Mouse (Mus musculus): ENCODE data around the gene Trim65. TPM values are rescaled to one million over a fixed set of nuclear protein-coding genes. Genes with fewer than 3 reads are reported as not detected.

The Trim65 gene
- polyA plus RNA-seq, 1 experiment: 0.57 TPM

DNA sequence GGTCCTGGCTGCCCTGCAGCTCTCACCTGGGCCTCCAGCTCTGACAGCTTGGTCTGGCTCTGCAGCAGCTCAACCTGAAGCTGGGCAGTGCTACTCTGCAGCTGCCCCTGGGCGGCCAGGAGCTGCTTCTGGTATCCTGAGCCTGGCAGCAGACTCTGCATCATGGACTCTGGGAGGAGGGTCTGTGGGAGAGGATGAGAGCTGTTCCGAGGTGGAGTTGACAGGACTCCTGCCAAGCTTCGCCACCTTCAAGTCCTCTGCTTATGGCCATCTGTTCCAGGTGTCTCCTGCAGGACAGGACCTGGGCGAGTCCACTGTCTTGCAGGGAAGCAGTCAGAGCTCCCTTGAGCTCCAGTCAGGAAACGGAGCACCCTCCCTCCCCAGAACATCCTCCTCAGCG lies 18.4 kb upstream of the Trim65 start:
- Histone ChIP-seq H3K27ac (ENCODE audit: control insufficient read depth, insufficient read depth, low read depth, low read length) (no peak overlapping the region), H3K4me3 (ENCODE audit: control insufficient read depth, low read depth, low read length) (no peak overlapping the region), H3K36me3 (ENCODE audit: control insufficient read depth, insufficient read depth, low read length) (peaks cover 4% of the 10 kb centered on the region; the same call in 1 of the 2 replicates), H3K4me1 (ENCODE audit: control insufficient read depth, insufficient read depth, low read length) (no peaks in the 10 kb centered on the region), H3K27me3 (ENCODE audit: control insufficient read depth, insufficient read depth, low read length) (no peaks in the 10 kb centered on the region)
- TF ChIP-seq POLR2A (IDR thresholded peaks at IDR 0.05; ENCODE audit: control insufficient read depth, low read depth, low read length) (no peak), CTCF (IDR thresholded peaks at IDR 0.05; ENCODE audit: control insufficient read depth, insufficient read depth, insufficient replicate concordance, low read depth, low read length) (no peak)

- no peak for TF ChIP-seq POLR2A (IDR thresholded peaks at IDR 0.05; ENCODE audit: control insufficient read depth, low read depth, low read length)
- no peak for TF ChIP-seq CTCF (IDR thresholded peaks at IDR 0.05; ENCODE audit: control insufficient read depth, insufficient read depth, insufficient replicate concordance, low read depth, low read length)
- no peak overlapping the region for H3K4me3 ChIP-seq (ENCODE audit: control insufficient read depth, low read depth, low read length)
- H3K4me1 ChIP-seq (ENCODE audit: control insufficient read depth, insufficient read depth, low read length): no peaks in the 10 kb centered on the region
- H3K36me3 ChIP-seq (ENCODE audit: control insufficient read depth, insufficient read depth, low read length): peaks cover 5% of the 10 kb centered on the region; the same call in 1 of the 2 replicates
- H3K27ac ChIP-seq (ENCODE audit: control insufficient read depth, insufficient read depth, low read depth, low read length): no peak overlapping the region
- H3K27me3 ChIP-seq (ENCODE audit: control insufficient read depth, insufficient read depth, low read length): no peaks in the 10 kb centered on the region
Measured at GRCm38 (mm10) chr11:116148761-116149221, 17.9 kb upstream of the Trim65 start.

- no peak overlapping the region for H3K4me3 ChIP-seq (ENCODE audit: control insufficient read depth, low read depth, low read length)
- peak overlapping the region; percentile 24 for H3K27ac ChIP-seq (ENCODE audit: control insufficient read depth, insufficient read depth, low read depth, low read length)
- no peaks in the 10 kb centered on the region for H3K27me3 ChIP-seq (ENCODE audit: control insufficient read depth, insufficient read depth, low read length)
- H3K4me1 ChIP-seq (ENCODE audit: control insufficient read depth, insufficient read depth, low read length): no peaks in the 10 kb centered on the region
- no peak for TF ChIP-seq CTCF (IDR thresholded peaks at IDR 0.05; ENCODE audit: control insufficient read depth, insufficient read depth, insufficient replicate concordance, low read depth, low read length)
- TF ChIP-seq POLR2A (IDR thresholded peaks at IDR 0.05; ENCODE audit: control insufficient read depth, low read depth, low read length): no peak
- H3K36me3 ChIP-seq (ENCODE audit: control insufficient read depth, insufficient read depth, low read length): peaks cover 7% of the 10 kb centered on the region
Measured at GRCm38 (mm10) chr11:116146294-116146985, 15.5 kb upstream of the Trim65 start.

DNA sequence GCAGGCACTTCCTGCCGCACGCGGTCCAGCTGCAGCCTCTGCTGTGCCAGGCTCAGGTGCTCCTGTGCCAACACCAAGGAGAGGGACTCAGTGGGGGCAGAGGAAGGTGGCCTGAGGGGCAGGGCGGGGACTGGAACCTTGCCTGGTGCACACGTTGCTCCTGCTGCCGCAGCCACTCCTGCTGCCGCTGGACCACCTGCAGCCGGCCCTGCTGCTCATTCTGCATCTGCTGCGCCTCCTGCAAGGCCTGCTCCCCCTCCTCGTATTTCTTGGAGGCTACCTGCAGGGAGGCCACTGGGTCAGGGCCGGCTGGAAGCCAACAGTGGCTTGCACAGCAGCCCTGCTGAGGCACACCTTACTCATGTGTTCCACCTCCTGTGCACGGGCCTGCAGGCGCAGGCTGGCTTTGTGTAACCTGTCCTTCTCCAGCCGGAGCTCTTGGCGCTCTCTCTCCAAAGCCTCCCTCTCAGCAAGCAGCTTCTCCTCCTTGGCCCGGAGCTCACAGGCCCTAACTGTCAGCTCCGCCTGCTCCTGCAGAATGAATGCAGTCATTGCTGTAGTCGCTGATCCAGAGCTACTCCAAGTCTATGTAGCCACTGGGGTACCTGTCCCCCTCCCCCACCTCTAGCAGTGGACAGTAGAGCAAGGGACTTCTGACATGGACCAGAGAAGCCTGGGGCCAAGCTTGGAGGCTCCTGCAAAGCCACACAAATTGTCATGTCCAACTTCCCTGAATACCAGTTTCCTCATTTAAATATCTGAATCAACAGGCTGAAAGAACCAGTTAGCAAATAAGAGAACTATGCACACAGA lies 14.8 kb upstream of the Trim65 start:
- TF ChIP-seq CTCF (IDR thresholded peaks at IDR 0.05; ENCODE audit: control insufficient read depth, insufficient read depth, insufficient replicate concordance, low read depth, low read length) (no peak), POLR2A (IDR thresholded peaks at IDR 0.05; ENCODE audit: control insufficient read depth, low read depth, low read length) (no peak)
- H3K4me1 ChIP-seq (ENCODE audit: control insufficient read depth, insufficient read depth, low read length): no peaks in the 10 kb centered on the region
- peaks cover 7% of the 10 kb centered on the region for H3K36me3 ChIP-seq (ENCODE audit: control insufficient read depth, insufficient read depth, low read length)
- H3K27me3 ChIP-seq (ENCODE audit: control insufficient read depth, insufficient read depth, low read length): no peaks in the 10 kb centered on the region
- no peak overlapping the region for H3K4me3 ChIP-seq (ENCODE audit: control insufficient read depth, low read depth, low read length)
- H3K27ac ChIP-seq (ENCODE audit: control insufficient read depth, insufficient read depth, low read depth, low read length): no peak overlapping the region

GRCm38 (mm10) chr11:116143468-116143867 lies 12.5 kb upstream of the Trim65 start:
- Histone ChIP-seq H3K27ac (ENCODE audit: control insufficient read depth, insufficient read depth, low read depth, low read length) (no peak overlapping the region), H3K36me3 (ENCODE audit: control insufficient read depth, insufficient read depth, low read length) (peaks cover 7% of the 10 kb centered on the region)

GRCm38 (mm10) chr11:116142211-116142991 lies 11.5 kb upstream of the Trim65 start:
- H3K27me3 ChIP-seq (ENCODE audit: control insufficient read depth, insufficient read depth, low read length): no peaks in the 10 kb centered on the region
- peaks cover 9% of the 10 kb centered on the region for H3K4me1 ChIP-seq (ENCODE audit: control insufficient read depth, insufficient read depth, low read length)
- H3K4me3 ChIP-seq (ENCODE audit: control insufficient read depth, low read depth, low read length): no peak overlapping the region
- H3K36me3 ChIP-seq (ENCODE audit: control insufficient read depth, insufficient read depth, low read length): peaks cover 7% of the 10 kb centered on the region
- TF ChIP-seq POLR2A (IDR thresholded peaks at IDR 0.05; ENCODE audit: control insufficient read depth, low read depth, low read length) (no peak), CTCF (IDR thresholded peaks at IDR 0.05; ENCODE audit: control insufficient read depth, insufficient read depth, insufficient replicate concordance, low read depth, low read length) (no peak)
- H3K27ac ChIP-seq (ENCODE audit: control insufficient read depth, insufficient read depth, low read depth, low read length): no peak overlapping the region

More at GRCm38 (mm10) chr11:116143468-116143867, 12.5 kb upstream of the Trim65 start:
- TF ChIP-seq POLR2A (IDR thresholded peaks at IDR 0.05; ENCODE audit: control insufficient read depth, low read depth, low read length) (no peak), CTCF (IDR thresholded peaks at IDR 0.05; ENCODE audit: control insufficient read depth, insufficient read depth, insufficient replicate concordance, low read depth, low read length) (no peak)
- no peak overlapping the region for H3K4me3 ChIP-seq (ENCODE audit: control insufficient read depth, low read depth, low read length)
- H3K4me1 ChIP-seq (ENCODE audit: control insufficient read depth, insufficient read depth, low read length): peaks cover 4% of the 10 kb centered on the region
- H3K27me3 ChIP-seq (ENCODE audit: control insufficient read depth, insufficient read depth, low read length): no peaks in the 10 kb centered on the region

Data from testis, adult 2 months (tissue).